Mouse (Mus musculus) layer of hippocampus, adult 2 months (tissue): ENCODE measurements around the gene Map3k6. TPM values are rescaled to one million over a fixed set of nuclear protein-coding genes. Genes with fewer than 3 reads are reported as not detected.
A peak's percentile ranks its signal among the peaks of the same experiment; 100 is the strongest.

Experiments used
- DNase-seq, 2 experiments: peaks; one replicate each; pipeline ENCODE4 v3.0.0; 2022; ENCODE audit warnings: low spot score in 2 of 2
- H3K27ac ChIP-seq: fragments of 200-600 bp; 2 replicates; pipeline ENCODE4 v1.8.1; 2022
- H3K4me3 ChIP-seq: fragments of 200-600 bp; 2 replicates; pipeline ENCODE4 v1.8.1; 2022; ENCODE audit warnings: mild to moderate bottlenecking
- CTCF ChIP-seq: fragments of 200-600 bp; conservative IDR thresholded peaks from 2 replicates; pipeline ENCODE4 v1.8.1; 2022; ENCODE audit warnings: antibody characterized with exemption, mild to moderate bottlenecking, moderate library complexity
- total RNA-seq, 2 experiments: library from RNA; stranded (reverse); gene quantifications; 2 replicates each; pipeline ENCODE4 v1.2.3; 2021

Map3k6 gene
- total RNA-seq, 2 experiments from 2014 or later: 5.8 to 10.5 TPM

- TF ChIP-seq CTCF: no peak
- H3K4me3 ChIP-seq: no peak overlapping the region
Observed at GRCm38 (mm10) chr4:133265297-133265696, 24.7 kb downstream of the Map3k6 start.

GRCm38 (mm10) chr4:133265759-133266158, 25.1 kb downstream of the Map3k6 start:
- no peak overlapping the region for H3K4me3 ChIP-seq
- TF ChIP-seq CTCF: no peak
- no peak for DNase-seq
- H3K27ac ChIP-seq: no peak overlapping the region

More at GRCm38 (mm10) chr4:133265297-133265696, 24.7 kb downstream of the Map3k6 start:
- no peak overlapping the region for H3K27ac ChIP-seq
- no peak for DNase-seq

GRCm38 (mm10) chr4:133266248-133266880, 25.7 kb downstream of the Map3k6 start:
- TF ChIP-seq CTCF: no peak
- Histone ChIP-seq H3K4me3 (no peak overlapping the region), H3K27ac (no peak overlapping the region)
- DNase-seq: no peak

DNA sequence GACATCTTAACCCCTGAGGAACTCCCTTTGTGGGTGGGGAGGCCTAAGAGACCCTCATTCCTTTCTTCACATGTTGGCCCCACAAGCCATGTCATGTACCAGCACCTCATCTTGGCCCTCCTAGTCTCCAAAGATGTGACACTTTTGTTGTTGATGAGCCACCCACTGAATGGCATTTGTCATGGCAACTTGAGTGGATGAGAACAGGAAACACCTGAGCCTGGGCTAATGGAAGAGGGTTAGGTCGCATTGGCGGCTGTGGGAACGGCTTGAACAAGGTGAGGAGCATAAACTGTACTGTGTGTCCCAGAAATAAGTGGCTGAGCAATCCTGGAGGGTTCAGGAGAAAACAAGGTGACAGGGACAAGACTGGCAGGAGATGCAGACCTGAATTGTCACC, 28.3 kb downstream of the Map3k6 start:
- no peak for DNase-seq
- Histone ChIP-seq H3K4me3 (no peak overlapping the region), H3K27ac (no peak overlapping the region)
- TF ChIP-seq CTCF: no peak

GRCm38 (mm10) chr4:133269596-133269995, 29.0 kb downstream of the Map3k6 start:
- H3K4me3 ChIP-seq: no peak overlapping the region
- DNase-seq: no peak
- TF ChIP-seq CTCF: no peak
- no peak overlapping the region for H3K27ac ChIP-seq

- H3K27ac ChIP-seq: no peak overlapping the region
- no peak overlapping the region for H3K4me3 ChIP-seq
- no peak for DNase-seq
- no peak for TF ChIP-seq CTCF
Observed at GRCm38 (mm10) chr4:133270929-133271328, 30.3 kb downstream of the Map3k6 start.

GRCm38 (mm10) chr4:133277104-133278026, 36.7 kb downstream of the Map3k6 start, which contains the start of gene Tmem222:
Gene Tmem222 (minus strand): TSS chr4:133277792.
- TF ChIP-seq CTCF: no peak
- DNase-seq: peak; percentile 96 to 98
- H3K27ac ChIP-seq: peak within 1 kb of the TSS; percentile 98
- peak within 1 kb of the TSS; percentile 99 for H3K4me3 ChIP-seq

GRCm38 (mm10) chr4:133278067-133278466, 37.4 kb downstream of the Map3k6 start:
- no peak for TF ChIP-seq CTCF
- H3K4me3 ChIP-seq: peak overlapping the region; percentile 99
- DNase-seq: no peak
- H3K27ac ChIP-seq: peak overlapping the region; percentile 98

- peak overlapping the region; percentile 98 for H3K27ac ChIP-seq
- DNase-seq: no peak
- H3K4me3 ChIP-seq: peak overlapping the region; percentile 99
- TF ChIP-seq CTCF: no peak
Observed at GRCm38 (mm10) chr4:133278482-133278881, 37.9 kb downstream of the Map3k6 start.

DNA sequence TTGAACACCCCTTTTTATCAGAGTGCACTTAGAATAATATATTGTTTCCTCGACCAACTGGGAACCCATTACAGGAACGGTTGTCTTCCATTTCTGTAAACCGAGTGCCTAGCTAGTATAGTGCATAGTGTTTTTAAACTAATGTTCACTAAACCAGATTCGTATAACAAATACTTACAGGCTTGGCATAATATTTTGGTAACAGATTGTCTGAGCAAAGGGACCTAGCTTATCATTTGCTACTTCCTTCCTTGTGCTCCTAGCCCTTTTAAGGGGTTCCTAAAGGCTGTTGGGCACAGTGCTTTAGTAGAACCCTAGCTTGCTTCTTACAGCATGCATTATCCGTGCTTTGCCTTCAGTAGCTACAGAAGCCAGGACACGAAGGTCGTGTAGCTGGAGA, 40.9 kb downstream of the Map3k6 start:
- Histone ChIP-seq H3K27ac (peak overlapping the region; percentile 86), H3K4me3 (no peak overlapping the region)
- no peak for DNase-seq
- no peak for TF ChIP-seq CTCF

DNA sequence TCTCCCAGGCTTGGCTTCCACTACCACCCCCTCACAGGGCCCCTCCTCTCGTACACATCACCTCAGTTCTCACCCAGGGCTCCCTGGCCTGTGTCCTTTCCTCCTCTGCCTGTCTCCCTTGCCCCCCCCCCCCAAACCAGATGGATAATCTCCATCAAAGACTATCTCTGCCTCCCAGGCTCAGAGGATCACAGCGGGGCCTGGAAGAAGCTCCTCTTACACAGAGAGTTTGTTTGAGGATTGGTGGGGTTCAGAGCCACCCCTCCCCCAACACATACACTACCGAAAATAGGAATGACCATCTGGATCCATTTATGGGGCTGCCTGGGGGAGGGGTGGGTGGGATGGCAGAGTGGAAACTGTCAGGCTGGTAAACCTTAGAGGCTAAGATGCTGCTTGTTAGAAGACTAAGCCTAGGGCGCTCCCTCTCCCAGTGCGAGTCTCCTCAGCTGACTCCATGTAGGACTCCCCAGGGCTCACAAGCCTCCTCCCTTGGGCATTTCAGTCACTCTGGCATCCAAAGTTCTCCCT, 41.4 kb downstream of the Map3k6 start:
- no peak for DNase-seq
- no peak overlapping the region for H3K4me3 ChIP-seq
- TF ChIP-seq CTCF: no peak
- peak overlapping the region; percentile 86 for H3K27ac ChIP-seq

DNA sequence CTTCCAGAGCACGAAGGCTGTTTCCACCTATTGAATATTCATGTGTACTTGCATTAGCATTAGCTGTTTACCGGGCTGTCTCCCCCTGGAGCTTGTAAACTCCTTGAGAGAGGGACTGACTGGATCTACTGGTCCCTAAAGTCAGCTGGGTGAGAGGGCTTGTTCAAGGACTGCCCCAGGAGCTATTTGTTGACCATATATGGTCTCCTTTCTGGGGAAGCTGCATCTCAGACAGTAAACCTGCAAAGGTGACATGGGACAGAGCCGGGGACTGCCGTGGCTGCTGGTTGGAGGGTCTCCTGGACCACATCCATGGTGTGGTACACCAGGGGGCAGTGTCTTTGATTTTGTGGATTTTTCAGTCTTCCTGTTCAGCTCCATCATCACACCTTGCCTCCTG, 42.0 kb downstream of the Map3k6 start:
- no peak for DNase-seq
- Histone ChIP-seq H3K4me3 (no peak overlapping the region), H3K27ac (peak overlapping the region; percentile 86; the same call in 1 of the 2 replicates)
- TF ChIP-seq CTCF: no peak; the same call in 1 of the 2 replicates

DNA sequence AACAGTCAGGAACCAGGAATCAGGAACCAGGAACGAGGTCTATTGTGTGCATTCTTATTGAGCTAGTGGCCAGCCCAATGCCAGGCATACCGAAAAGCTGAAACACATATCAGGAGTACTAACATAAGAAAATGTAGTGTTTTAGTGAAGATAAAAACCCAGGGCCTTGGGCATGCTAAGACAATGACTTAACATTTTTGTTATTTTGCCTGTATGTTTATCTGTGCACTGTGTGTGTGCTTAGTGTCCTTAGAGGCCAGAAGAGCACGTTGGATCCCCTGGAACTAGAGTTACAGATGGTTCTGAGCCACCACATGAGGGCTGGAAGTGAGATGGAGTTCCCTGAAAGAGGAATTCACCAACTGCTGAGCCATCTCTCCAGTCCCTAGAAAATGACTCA, 44.7 kb downstream of the Map3k6 start:
- DNase-seq: no peak
- no peak overlapping the region for H3K27ac ChIP-seq
- no peak for TF ChIP-seq CTCF
- no peak overlapping the region for H3K4me3 ChIP-seq

GRCm38 (mm10) chr4:133285950-133286349, 45.3 kb downstream of the Map3k6 start:
- H3K4me3 ChIP-seq: no peak overlapping the region
- no peak overlapping the region for H3K27ac ChIP-seq
- TF ChIP-seq CTCF: no peak
- no peak for DNase-seq
